Mouse (Mus musculus): ENCODE measurements around the gene Tada1. TPM values are rescaled to one million over a fixed set of nuclear protein-coding genes. Genes with fewer than 3 reads are reported as not detected.

Gene Tada1
- polyA plus RNA-seq (2017; shearing (Covaris generic)), result 10 to 100 TPM; 52.7 to 60.4 TPM

DNA sequence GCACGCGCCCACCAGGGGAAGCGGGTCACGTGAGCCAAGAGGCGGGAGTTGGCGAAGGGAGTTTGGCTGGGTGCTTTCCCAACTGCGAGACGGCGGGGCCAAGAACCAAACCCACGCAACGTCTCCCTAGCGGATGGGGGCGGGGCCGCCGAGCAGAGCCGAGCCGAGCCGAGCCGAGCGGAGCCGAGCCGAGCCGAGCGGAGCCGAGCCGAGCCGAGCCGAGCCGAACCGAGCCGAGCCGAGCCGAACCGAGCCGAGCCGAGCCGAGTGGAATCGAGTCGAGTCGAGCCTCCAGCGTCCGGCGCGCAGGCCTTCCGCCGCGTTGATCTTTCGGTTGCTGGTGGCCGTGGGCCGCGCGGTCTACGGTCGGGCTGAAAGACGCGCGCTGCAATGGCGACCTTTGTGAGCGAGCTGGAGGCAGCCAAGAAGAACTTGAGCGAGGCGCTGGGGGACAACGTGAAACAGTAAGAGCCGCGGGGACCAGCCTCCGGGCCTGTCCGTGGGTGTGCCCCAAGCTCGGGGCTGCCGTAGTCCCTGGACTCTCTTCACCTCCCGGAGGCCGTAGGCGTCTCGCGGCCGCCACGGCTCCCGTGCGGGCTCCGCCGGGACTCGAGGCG is at the start of gene Tada1:
Gene Tada1 (plus strand): TSS at position 85 of the 617 bp plus-strand sequence.

DNA sequence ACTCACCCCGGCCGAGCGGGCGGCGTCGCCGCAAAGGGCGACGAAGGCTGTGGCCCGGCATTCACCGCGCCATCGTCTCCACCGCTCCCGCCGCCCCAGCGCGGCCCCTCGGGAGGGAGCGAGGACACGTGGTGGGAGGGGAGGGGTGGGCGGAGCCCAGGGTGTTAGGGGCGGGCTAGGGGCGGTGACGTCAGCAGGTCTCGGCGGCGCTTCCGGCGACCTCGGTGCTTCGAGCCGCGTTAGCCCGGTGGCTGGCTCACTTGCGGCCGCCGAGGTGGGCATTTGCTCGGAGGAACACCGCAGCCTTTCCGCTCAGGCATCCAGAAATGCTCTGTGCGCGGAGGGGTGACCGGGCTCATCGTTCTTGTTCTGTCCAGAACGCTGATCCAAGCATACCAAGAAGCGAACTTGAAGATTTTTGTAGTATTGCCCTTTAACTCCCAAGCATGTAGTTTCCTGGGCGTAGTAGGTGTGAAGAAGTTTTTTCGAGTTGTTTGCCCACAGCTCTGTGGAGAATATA is 30.9 kb downstream of the Tada1 start, which contains the start of gene Pogk:
Gene Pogk (minus strand): TSS at position 163 of the 520 bp plus-strand sequence.

Other genes with a start within 250 kb of the Tada1 start
- gene Gpa33, start 248.9 kb upstream of the Tada1 start, polyA plus RNA-seq (2017; shearing (Covaris generic)), result not detected
- not detected for gene Mael, start 140.3 kb upstream of the Tada1 start, polyA plus RNA-seq (2017; shearing (Covaris generic))
- under 1 TPM in 1 of 2 experiments, not detected in 1; 0.26 TPM for gene Ildr2, start 125.0 kb upstream of the Tada1 start, polyA plus RNA-seq (2017; shearing (Covaris generic))
- 1 to 10 TPM; 3.4 to 5.2 TPM for gene Pogk, start 30.8 kb downstream of the Tada1 start, polyA plus RNA-seq (2017; shearing (Covaris generic))
- gene Gm4846, start 118.5 kb downstream of the Tada1 start, polyA plus RNA-seq (2017; shearing (Covaris generic)), result not detected

Measured in activated CD4-positive, CD25-positive, alpha-beta regulatory T cell (primary cell).